Mouse (Mus musculus): ENCODE results near the gene Serpina9.

GRCm38 (mm10) chr12:104000594-104000993 lies 13.0 kb downstream of the Serpina9 start:
- no peak for TF ChIP-seq EP300 (optimal IDR thresholded peaks at IDR 0.05)
- no peak for TF ChIP-seq CTCF (IDR thresholded peaks at IDR 0.05; ENCODE audit: low read depth)

Data from stomach, postnatal 0 days (tissue).